Mouse (Mus musculus) myocyte (in vitro differentiated cells): Measurements from ENCODE around the gene Ift80. TPM values are rescaled to one million over a fixed set of nuclear protein-coding genes. Genes with fewer than 3 reads are reported as not detected.

Source experiments
- H3K27me3 ChIP-seq: one replicate; pipeline ENCODE4 v1.6.1; 2011; ENCODE audit not compliant: control insufficient read depth, insufficient read depth, insufficient read length
- H3K36me3 ChIP-seq: one replicate; pipeline ENCODE4 v1.6.1; 2011; ENCODE audit not compliant: control insufficient read depth, insufficient read depth
- H3K4me2 ChIP-seq: one replicate; pipeline ENCODE4 v1.6.1; 2011; ENCODE audit warnings: low read depth, control low read depth
- H3K4me3 ChIP-seq: one replicate; pipeline ENCODE4 v1.5.1; 2011; ENCODE audit warnings: mild to moderate bottlenecking, control low read depth, moderate library complexity
- H3K79me2 ChIP-seq: one replicate; pipeline ENCODE4 v1.6.1; 2011; ENCODE audit not compliant: control insufficient read depth, insufficient read depth
- H3ac ChIP-seq: one replicate; pipeline ENCODE4 v1.6.1; 2011; ENCODE audit not compliant: control insufficient read depth, insufficient read length
- CEBPB ChIP-seq: IDR thresholded peaks from 2 replicates; pipeline ENCODE4 v1.6.1; 2011; ENCODE audit warnings: mild to moderate bottlenecking, moderate library complexity; ENCODE audit not compliant: poor library complexity, insufficient read depth, severe bottlenecking
- E2F4 ChIP-seq: IDR thresholded peaks from one replicate; pipeline ENCODE4 v1.6.1; 2011; ENCODE audit warnings: mild to moderate bottlenecking, control low read depth, moderate library complexity; ENCODE audit not compliant: insufficient read depth
- MAX ChIP-seq: IDR thresholded peaks from one replicate; pipeline ENCODE4 v1.6.1; 2011; ENCODE audit warnings: low read depth, mild to moderate bottlenecking, control low read depth
- MYOD1 ChIP-seq, 3 experiments: IDR thresholded peaks; one replicate each; pipeline ENCODE4 v1.6.1; 2011; ENCODE audit warnings: control low read depth in 2 of 3, low read depth in 2 of 3, mild to moderate bottlenecking in 2 of 3, moderate library complexity in 1 of 3; ENCODE audit not compliant: insufficient read length in 2 of 3, control insufficient read depth in 1 of 3
- MYOG ChIP-seq, 3 experiments: IDR thresholded peaks; one replicate each; pipeline ENCODE4 v1.6.1; 2011; ENCODE audit warnings: control low read depth in 2 of 3, low read depth in 2 of 3, mild to moderate bottlenecking in 2 of 3; ENCODE audit not compliant: insufficient read length in 2 of 3, control insufficient read depth in 1 of 3, insufficient read depth in 1 of 3
- POLR2A ChIP-seq: IDR thresholded peaks from one replicate; pipeline ENCODE4 v1.6.1; 2011; ENCODE audit warnings: low read depth, mild to moderate bottlenecking, control low read depth, moderate library complexity; ENCODE audit not compliant: insufficient read length
- POLR2AphosphoS2 ChIP-seq: IDR thresholded peaks from one replicate; pipeline ENCODE4 v1.6.1; 2011; ENCODE audit warnings: low read depth, control low read depth; ENCODE audit not compliant: insufficient read length
- REST ChIP-seq: IDR thresholded peaks from one replicate; pipeline ENCODE4 v1.6.1; 2011; ENCODE audit warnings: mild to moderate bottlenecking, control low read depth, moderate library complexity; ENCODE audit not compliant: insufficient read depth, insufficient read length
- SRF ChIP-seq: IDR thresholded peaks from one replicate; pipeline ENCODE4 v1.6.1; 2011; ENCODE audit warnings: low read depth; ENCODE audit not compliant: control insufficient read depth, insufficient read length
- TCF12 ChIP-seq: IDR thresholded peaks from one replicate; pipeline ENCODE4 v1.6.1; 2011; ENCODE audit warnings: mild to moderate bottlenecking, control low read depth; ENCODE audit not compliant: poor library complexity, insufficient read depth, severe bottlenecking
- TCF3 ChIP-seq: IDR thresholded peaks from one replicate; pipeline ENCODE4 v1.6.1; 2011; ENCODE audit warnings: low read depth, control low read depth; ENCODE audit not compliant: insufficient read length
- USF1 ChIP-seq: IDR thresholded peaks from one replicate; pipeline ENCODE4 v1.6.1; 2011; ENCODE audit warnings: low read depth, mild to moderate bottlenecking, control low read depth, moderate library complexity
- polyA plus RNA-seq: library from polyadenylated mRNA; unstranded; fragments of >200 nt; fragmentation: generic; extraction: Trizol; gene quantifications from one replicate; pipeline ENCODE4 v1.2.1, GENCODE M21; 2012; ENCODE audit warnings: missing spikeins

Ift80 gene
- polyA plus RNA-seq, 1 experiment, result 3.5 TPM

DNA sequence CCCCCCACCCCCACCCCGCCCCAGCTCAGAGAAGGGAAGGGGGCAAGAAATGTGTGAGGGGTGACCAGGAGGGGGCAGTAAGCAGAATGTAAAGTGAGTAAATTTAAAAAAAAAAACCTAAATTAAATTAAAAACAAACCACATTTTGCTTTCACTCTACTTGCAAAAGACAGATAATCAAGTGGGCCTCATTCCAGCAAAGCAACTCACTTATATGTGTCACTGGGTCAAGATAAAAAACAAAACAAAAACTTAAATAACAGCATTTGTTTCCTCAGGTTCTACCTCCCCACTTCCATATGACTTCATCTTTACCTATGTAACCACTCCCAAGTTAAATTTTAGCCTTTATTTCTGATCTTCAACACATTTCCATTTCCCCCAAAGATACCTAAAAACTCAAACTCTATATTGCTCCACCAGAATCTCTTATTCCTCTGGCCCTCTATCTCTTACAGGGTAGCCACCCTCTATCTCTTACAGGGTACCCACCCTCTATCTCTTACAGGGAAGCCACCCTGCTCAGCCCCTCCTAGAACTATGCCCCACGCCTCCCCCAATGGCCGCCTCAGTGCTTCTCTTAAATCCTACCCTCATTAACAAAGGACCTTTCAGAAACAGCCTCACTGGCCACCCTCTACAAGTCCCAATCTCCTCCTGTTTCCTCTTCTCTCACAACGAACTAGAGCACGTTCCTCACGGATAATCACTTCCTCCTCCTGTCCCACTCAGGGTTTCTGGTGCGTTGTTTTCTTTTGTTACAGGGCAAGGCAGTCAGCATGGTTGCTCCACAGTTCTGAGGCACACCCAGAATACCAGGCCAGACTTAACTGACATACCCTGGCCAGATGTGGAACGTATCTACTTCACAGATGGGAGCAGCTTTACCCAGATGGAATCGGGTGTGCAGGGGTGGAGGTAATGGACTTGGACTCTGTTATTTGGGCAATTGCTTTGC lies 28.6 kb downstream of the Ift80 start:
- TF ChIP-seq REST (no peak), MYOD1 (IDR thresholded peaks at IDR 0.05; ENCODE audit: control insufficient read depth in 1 of 3, insufficient read length in 2 of 3, low read depth in 2 of 3) (no peak), POLR2A (no peak), CEBPB (no peak), TCF12 (no peak), SRF (no peak), E2F4 (no peak), MAX (no peak), MYOG (IDR thresholded peaks at IDR 0.05; ENCODE audit: control insufficient read depth in 1 of 3, insufficient read depth in 1 of 3, insufficient read length in 2 of 3, low read depth in 2 of 3) (no peak), POLR2AphosphoS2 (no peak), TCF3 (no peak), USF1 (no peak)
- Histone ChIP-seq H3K4me3 (no peak overlapping the region), H3K36me3 (peaks cover 4% of the 10 kb centered on the region), H3ac (no peak overlapping the region), H3K27me3 (no peaks in the 10 kb centered on the region), H3K79me2 (no peaks in the 10 kb centered on the region), H3K4me2 (no peak overlapping the region)

DNA sequence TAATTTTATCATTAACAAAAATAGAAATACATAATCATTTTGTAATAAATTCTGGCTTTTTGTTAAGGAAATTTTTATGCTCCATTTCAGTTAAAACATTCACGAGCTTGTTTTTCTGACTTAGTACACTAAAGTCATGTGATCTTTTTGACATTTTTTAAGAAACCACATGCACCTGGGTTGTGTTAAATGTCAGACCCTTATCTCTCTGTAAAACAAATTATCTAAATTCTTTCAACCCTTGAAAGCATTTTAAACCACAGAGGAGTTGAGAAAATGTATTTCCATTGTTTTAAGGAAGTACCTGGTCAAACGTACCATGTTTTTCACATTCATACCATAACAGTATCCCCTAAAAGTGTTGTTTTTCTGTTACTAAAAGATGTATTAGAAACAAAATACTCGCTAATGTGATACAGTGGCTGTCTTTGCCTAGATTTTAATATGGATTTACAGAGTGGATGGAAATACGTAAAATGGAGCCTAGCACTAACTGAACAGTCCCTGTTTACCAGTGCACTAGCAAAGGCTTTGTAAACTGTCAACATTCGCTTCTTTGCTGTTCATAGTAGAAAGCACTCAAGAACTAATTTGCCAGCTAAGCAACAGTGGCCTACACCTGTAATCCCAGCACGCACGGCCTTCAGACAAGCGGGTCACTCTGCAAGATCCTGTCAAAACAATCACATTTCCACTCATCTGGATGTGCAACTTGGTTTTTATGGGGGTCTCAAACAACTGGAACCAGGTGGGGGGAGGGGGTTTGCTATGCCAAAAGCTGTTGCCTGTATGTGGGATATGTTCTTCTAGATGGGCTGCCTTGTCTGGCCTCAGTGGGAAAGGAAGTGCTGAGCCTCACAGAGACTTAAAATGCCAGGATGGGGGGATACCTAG lies 29.5 kb downstream of the Ift80 start:
- no peak for TF ChIP-seq TCF12
- TF ChIP-seq E2F4, result no peak
- TF ChIP-seq SRF, result no peak
- no peak for TF ChIP-seq USF1
- no peak for TF ChIP-seq REST
- no peak for TF ChIP-seq POLR2A
- no peak for TF ChIP-seq MAX
- TF ChIP-seq MYOG (IDR thresholded peaks at IDR 0.05; ENCODE audit: control insufficient read depth in 1 of 3, insufficient read depth in 1 of 3, insufficient read length in 2 of 3, low read depth in 2 of 3), result no peak
- no peak for TF ChIP-seq MYOD1 (IDR thresholded peaks at IDR 0.05; ENCODE audit: control insufficient read depth in 1 of 3, insufficient read length in 2 of 3, low read depth in 2 of 3)
- no peak for TF ChIP-seq CEBPB
- TF ChIP-seq TCF3, result no peak
- no peak for TF ChIP-seq POLR2AphosphoS2
- Histone ChIP-seq H3ac (no peak overlapping the region), H3K79me2 (no peaks in the 10 kb centered on the region), H3K4me3 (no peak overlapping the region), H3K4me2 (no peak overlapping the region), H3K27me3 (no peaks in the 10 kb centered on the region), H3K36me3 (no peaks in the 10 kb centered on the region)

DNA sequence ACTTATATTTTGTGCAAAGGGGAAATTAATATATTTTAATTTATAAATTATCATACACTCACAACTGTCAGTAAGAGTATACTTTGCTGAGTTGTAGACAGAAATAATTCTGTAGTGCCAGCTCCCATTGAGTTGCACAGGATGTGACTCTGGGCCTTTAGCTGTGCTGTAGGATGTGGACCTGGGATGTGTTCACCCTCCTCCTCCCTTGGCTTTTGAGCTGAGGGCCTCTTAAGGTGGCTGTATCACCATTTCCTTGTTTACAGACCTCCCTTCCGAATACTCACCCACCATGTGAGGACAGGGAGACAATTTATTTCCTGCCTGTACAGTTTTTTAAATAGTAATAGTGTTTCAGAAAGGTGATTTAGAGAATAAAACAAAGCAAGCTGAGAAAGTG lies 30.8 kb downstream of the Ift80 start:
- H3K79me2 ChIP-seq, result no peaks in the 10 kb centered on the region
- TF ChIP-seq MAX (no peak), USF1 (no peak), CEBPB (no peak), MYOD1 (IDR thresholded peaks at IDR 0.05; ENCODE audit: control insufficient read depth in 1 of 3, insufficient read length in 2 of 3, low read depth in 2 of 3) (no peak), POLR2A (no peak), SRF (no peak), REST (no peak), POLR2AphosphoS2 (no peak), E2F4 (no peak), MYOG (IDR thresholded peaks at IDR 0.05; ENCODE audit: control insufficient read depth in 1 of 3, insufficient read depth in 1 of 3, insufficient read length in 2 of 3, low read depth in 2 of 3) (no peak), TCF12 (no peak), TCF3 (no peak)
- no peak overlapping the region for H3K4me3 ChIP-seq
- H3K27me3 ChIP-seq, result no peaks in the 10 kb centered on the region
- no peaks in the 10 kb centered on the region for H3K36me3 ChIP-seq
- H3K4me2 ChIP-seq, result no peak overlapping the region
- no peak overlapping the region for H3ac ChIP-seq

DNA sequence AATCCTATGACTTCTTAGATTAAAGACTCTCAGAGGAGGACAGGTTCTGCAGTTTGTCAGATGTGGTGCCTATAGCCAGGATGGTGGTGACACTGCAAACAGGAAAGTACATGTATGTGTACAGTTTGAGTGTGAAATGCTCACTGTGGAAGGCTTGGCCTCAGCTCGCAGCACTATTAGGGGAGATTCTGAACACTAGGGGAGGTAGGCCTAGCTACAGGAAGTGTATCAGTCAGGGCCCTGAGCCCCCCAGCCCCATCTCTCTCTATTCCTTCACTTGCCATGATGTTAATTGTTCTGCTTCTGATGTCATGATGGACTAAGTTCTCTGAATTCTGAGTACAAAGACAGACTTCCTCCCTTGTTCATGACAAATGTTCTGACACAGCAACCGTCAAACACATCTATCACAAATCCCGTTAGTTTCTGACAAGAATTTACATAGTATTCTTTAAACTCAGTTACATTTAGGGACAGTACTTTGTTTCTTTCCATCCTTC lies 35.2 kb downstream of the Ift80 start:
- Histone ChIP-seq H3K4me2 (no peak overlapping the region), H3K36me3 (no peaks in the 10 kb centered on the region), H3K27me3 (no peaks in the 10 kb centered on the region), H3K79me2 (no peaks in the 10 kb centered on the region), H3K4me3 (no peak overlapping the region), H3ac (no peak overlapping the region)
- TF ChIP-seq SRF (no peak), CEBPB (no peak), TCF12 (no peak), REST (no peak), POLR2AphosphoS2 (no peak), TCF3 (no peak), USF1 (no peak), MAX (no peak), MYOD1 (IDR thresholded peaks at IDR 0.05; ENCODE audit: control insufficient read depth in 1 of 3, insufficient read length in 2 of 3, low read depth in 2 of 3) (no peak), E2F4 (no peak), POLR2A (no peak), MYOG (IDR thresholded peaks at IDR 0.05; ENCODE audit: control insufficient read depth in 1 of 3, insufficient read depth in 1 of 3, insufficient read length in 2 of 3, low read depth in 2 of 3) (no peak)
